Mouse (Mus musculus) midbrain, embryonic 12.5 days (tissue): ENCODE results near the gene Atg16l2. TPM values are rescaled to one million over a fixed set of nuclear protein-coding genes. Genes with fewer than 3 reads are reported as not detected.

Experiments used
- ATAC-seq: fragments of 200-750 bp; cut with Nextera tagmentation; 2 replicates; pipeline ENCODE4 v1.8.0; 2017; ENCODE audit warnings: low read depth, moderate TSS enrichment, moderate library complexity; ENCODE audit not compliant: low FRiP score
- H3K27ac ChIP-seq: fragments of 300-500 bp; sonication (generic); replicated peaks from 2 replicates; pipeline ENCODE4 v1.5.1; 2016; ENCODE audit warnings: mild to moderate bottlenecking
- H3K27me3 ChIP-seq: fragments of 300-500 bp; sonication (generic); 2 replicates; pipeline ENCODE4 v1.6.1; 2016; ENCODE audit warnings: mild to moderate bottlenecking
- H3K36me3 ChIP-seq: fragments of 300-500 bp; sonication (generic); 2 replicates; pipeline ENCODE4 v1.6.1; 2016
- H3K4me1 ChIP-seq: fragments of 300-500 bp; sonication (generic); 2 replicates; pipeline ENCODE4 v1.6.1; 2016
- H3K4me2 ChIP-seq: fragments of 300-500 bp; sonication (generic); replicated peaks from 2 replicates; pipeline ENCODE4 v1.6.1; 2016; ENCODE audit warnings: mild to moderate bottlenecking, moderate library complexity
- H3K4me3 ChIP-seq: fragments of 300-500 bp; sonication (generic); 2 replicates; pipeline ENCODE4 v1.5.1; 2016; ENCODE audit warnings: mild to moderate bottlenecking
- H3K9ac ChIP-seq: fragments of 300-500 bp; sonication (generic); replicated peaks from 2 replicates; pipeline ENCODE4 v1.6.1; 2016; ENCODE audit warnings: mild to moderate bottlenecking, moderate library complexity
- H3K9me3 ChIP-seq: fragments of 300-500 bp; sonication (generic); 2 replicates; pipeline ENCODE4 v1.6.1; 2016; ENCODE audit warnings: mild to moderate bottlenecking
- WGBS: fragments of 180-500 bp; shearing (Covaris S2); methylation state at CpG from one replicate; pipeline ENCODE4 v1.1.7; 2016; 5-methylcytosine and 5-hydroxymethylcytosine counted together
- polyA plus RNA-seq: library from polyadenylated mRNA; unstranded; fragments of >200 nt; fragmentation: Nextera tagmentation; extraction: Ambion mirVana; gene quantifications from 2 replicates; pipeline ENCODE4 v1.2.1, GENCODE M21; 2016

Gene Atg16l2
- polyA plus RNA-seq, 1 experiment from 2014 or later: 18.5 TPM

GRCm38 (mm10) chr7:101249173-101249572 lies 52.9 kb downstream of the Atg16l2 start:
- no peak for ATAC-seq
- Histone ChIP-seq H3K9ac (no peak overlapping the region), H3K9me3 (no peaks in the 10 kb centered on the region), H3K27me3 (no peaks in the 10 kb centered on the region), H3K4me3 (no peak overlapping the region), H3K4me1 (no peaks in the 10 kb centered on the region), H3K4me2 (no peak overlapping the region), H3K27ac (no peak overlapping the region), H3K36me3 (peaks cover 28% of the 10 kb centered on the region)
- 89% methylated on average over 2 of the region's 2 CpGs for WGBS

- WGBS: 94% methylated on average over 4 of the region's 4 CpGs
- H3K27ac ChIP-seq: no peak overlapping the region
These were observed 53.3 kb downstream of the Atg16l2 start for GRCm38 (mm10) chr7:101248760-101249159.

GRCm38 (mm10) chr7:101236712-101237473 lies 65.2 kb downstream of the Atg16l2 start:
- H3K4me1 ChIP-seq: no peaks in the 10 kb centered on the region
- ATAC-seq: no peak
- H3K9me3 ChIP-seq: no peaks in the 10 kb centered on the region
- H3K27ac ChIP-seq: peak overlapping the region; percentile 61
- no peak overlapping the region for H3K9ac ChIP-seq
- 71% methylated on average over 8 of the region's 8 CpGs for WGBS
- H3K4me3 ChIP-seq: no peak overlapping the region
- peaks cover 11% of the 10 kb centered on the region for H3K36me3 ChIP-seq
- H3K4me2 ChIP-seq: no peak overlapping the region
- H3K27me3 ChIP-seq: no peaks in the 10 kb centered on the region

More at GRCm38 (mm10) chr7:101248760-101249159, 53.3 kb downstream of the Atg16l2 start:
- H3K4me1 ChIP-seq: no peaks in the 10 kb centered on the region
- ATAC-seq: no peak
- H3K4me2 ChIP-seq: no peak overlapping the region
- peaks cover 28% of the 10 kb centered on the region for H3K36me3 ChIP-seq
- H3K9me3 ChIP-seq: no peaks in the 10 kb centered on the region
- H3K4me3 ChIP-seq: no peak overlapping the region
- H3K9ac ChIP-seq: no peak overlapping the region
- H3K27me3 ChIP-seq: no peaks in the 10 kb centered on the region

- no peak for ATAC-seq
- Histone ChIP-seq H3K27ac (no peak overlapping the region), H3K4me2 (no peak overlapping the region), H3K36me3 (no peaks in the 10 kb centered on the region), H3K9ac (no peak overlapping the region), H3K9me3 (no peaks in the 10 kb centered on the region), H3K4me3 (no peak overlapping the region), H3K27me3 (no peaks in the 10 kb centered on the region), H3K4me1 (no peaks in the 10 kb centered on the region)
- 81% methylated on average over 3 of the region's 3 CpGs for WGBS
These were observed 69.3 kb downstream of the Atg16l2 start for GRCm38 (mm10) chr7:101232716-101233115.

- Histone ChIP-seq H3K4me2 (no peak overlapping the region), H3K4me1 (no peaks in the 10 kb centered on the region), H3K27ac (no peak overlapping the region), H3K27me3 (no peaks in the 10 kb centered on the region), H3K4me3 (no peak overlapping the region), H3K9me3 (no peaks in the 10 kb centered on the region), H3K36me3 (no peaks in the 10 kb centered on the region), H3K9ac (no peak overlapping the region)
- 65% methylated on average over 1 of the region's 2 CpGs for WGBS
- no peak for ATAC-seq
These were observed 70.6 kb downstream of the Atg16l2 start for GRCm38 (mm10) chr7:101231458-101231857.

GRCm38 (mm10) chr7:101229336-101229735 lies 72.7 kb downstream of the Atg16l2 start:
- 0 out of 2 replicates have a peak overlapping the region, but pooled peaks have one; percentile 20 for H3K27ac ChIP-seq
- 77% methylated on average over 1 of the region's 1 CpGs for WGBS

GRCm38 (mm10) chr7:101223501-101223900 lies 78.5 kb downstream of the Atg16l2 start:
- Histone ChIP-seq H3K27ac (no peak overlapping the region), H3K27me3 (no peaks in the 10 kb centered on the region), H3K36me3 (no peaks in the 10 kb centered on the region), H3K4me1 (no peaks in the 10 kb centered on the region), H3K9me3 (no peaks in the 10 kb centered on the region), H3K4me2 (no peak overlapping the region), H3K4me3 (no peak overlapping the region), H3K9ac (no peak overlapping the region)
- WGBS: 89% methylated on average over 2 of the region's 2 CpGs
- ATAC-seq: no peak

More at GRCm38 (mm10) chr7:101229336-101229735, 72.7 kb downstream of the Atg16l2 start:
- no peak for ATAC-seq
- Histone ChIP-seq H3K4me2 (no peak overlapping the region), H3K9ac (no peak overlapping the region), H3K36me3 (no peaks in the 10 kb centered on the region), H3K4me1 (no peaks in the 10 kb centered on the region), H3K4me3 (no peak overlapping the region), H3K9me3 (no peaks in the 10 kb centered on the region), H3K27me3 (no peaks in the 10 kb centered on the region)

GRCm38 (mm10) chr7:101216724-101217123 lies 85.3 kb downstream of the Atg16l2 start:
- Histone ChIP-seq H3K4me1 (no peaks in the 10 kb centered on the region), H3K27me3 (no peaks in the 10 kb centered on the region), H3K4me2 (no peak overlapping the region), H3K4me3 (no peak overlapping the region), H3K9me3 (no peaks in the 10 kb centered on the region), H3K27ac (0 out of 2 replicates have a peak overlapping the region, but pooled peaks have one; percentile 6), H3K9ac (no peak overlapping the region), H3K36me3 (no peaks in the 10 kb centered on the region)
- 77% methylated on average over 2 of the region's 2 CpGs for WGBS
- ATAC-seq: no peak

- H3K9ac ChIP-seq: no peak overlapping the region
- H3K4me3 ChIP-seq: no peak overlapping the region
- no peaks in the 10 kb centered on the region for H3K4me1 ChIP-seq
These were observed 88.4 kb downstream of the Atg16l2 start for GRCm38 (mm10) chr7:101213515-101214263.

More at GRCm38 (mm10) chr7:101213515-101214263, 88.4 kb downstream of the Atg16l2 start:
- Histone ChIP-seq H3K9me3 (no peaks in the 10 kb centered on the region), H3K27ac (no peak overlapping the region), H3K4me2 (no peak overlapping the region), H3K27me3 (no peaks in the 10 kb centered on the region), H3K36me3 (no peaks in the 10 kb centered on the region; the same call in 1 of the 2 replicates)
- WGBS: 87% methylated on average over 3 of the region's 3 CpGs
- ATAC-seq: no peak

Other genes starting within 250 kb of the Atg16l2 start
- gene Fchsd2, start 209.4 kb downstream of the Atg16l2 start, polyA plus RNA-seq: 37.6 and 39.3 TPM in 2 replicates
- 5.2 and 6.4 TPM in 2 replicates for gene Stard10, start 14.8 kb upstream of the Atg16l2 start, polyA plus RNA-seq
- 13.3 and 15.0 TPM in 2 replicates for gene Arap1, start 45.8 kb upstream of the Atg16l2 start, polyA plus RNA-seq
- gene Gm45837, start 108.6 kb upstream of the Atg16l2 start, polyA plus RNA-seq: not detected in 2 replicates
- 16.1 and 17.8 TPM in 2 replicates for gene Pde2a, start 119.4 kb upstream of the Atg16l2 start, polyA plus RNA-seq